Mouse (Mus musculus): ENCODE data around the gene Lonp2. TPM values are rescaled to one million over a fixed set of nuclear protein-coding genes. Genes with fewer than 3 reads are reported as not detected.

Lonp2 gene
- total RNA-seq, 1 experiment from 2014 or later: 59.2 TPM

- peak; percentile 92 for ATAC-seq (replicated peaks; ENCODE audit: low read depth, poor library complexity, severe bottlenecking)
These were observed 6.0 kb upstream of the Lonp2 start for GRCm38 (mm10) chr8:86617759-86618387.

GRCm38 (mm10) chr8:86623551-86623910 is 312 bp upstream of the Lonp2 start:
- no peak for ATAC-seq (replicated peaks; ENCODE audit: low read depth, poor library complexity, severe bottlenecking)

- ATAC-seq (replicated peaks; ENCODE audit: low read depth, poor library complexity, severe bottlenecking): no peak
These were observed 1.1 kb downstream of the Lonp2 start for GRCm38 (mm10) chr8:86624915-86625314.

GRCm38 (mm10) chr8:86630212-86630611 is 6.4 kb downstream of the Lonp2 start:
- ATAC-seq (replicated peaks; ENCODE audit: low read depth, poor library complexity, severe bottlenecking): peak; percentile 47; the same call in 1 of the 2 replicates

- peak; percentile 39; the same call in 1 of the 2 replicates for ATAC-seq (replicated peaks; ENCODE audit: low read depth, poor library complexity, severe bottlenecking)
These were observed 7.6 kb downstream of the Lonp2 start for GRCm38 (mm10) chr8:86631395-86631794.

- no peak for ATAC-seq (replicated peaks; ENCODE audit: low read depth, poor library complexity, severe bottlenecking)
These were observed 14.0 kb downstream of the Lonp2 start for GRCm38 (mm10) chr8:86637826-86638225.

- no peak for ATAC-seq (replicated peaks; ENCODE audit: low read depth, poor library complexity, severe bottlenecking)
These were observed 15.1 kb downstream of the Lonp2 start for GRCm38 (mm10) chr8:86638981-86639380.

GRCm38 (mm10) chr8:86642682-86643081 is 18.8 kb downstream of the Lonp2 start:
- no peak for ATAC-seq (replicated peaks; ENCODE audit: low read depth, poor library complexity, severe bottlenecking)

GRCm38 (mm10) chr8:86644661-86645060 is 20.8 kb downstream of the Lonp2 start:
- ATAC-seq (replicated peaks; ENCODE audit: low read depth, poor library complexity, severe bottlenecking): no peak

- ATAC-seq (replicated peaks; ENCODE audit: low read depth, poor library complexity, severe bottlenecking): no peak
These were observed 23.9 kb downstream of the Lonp2 start for GRCm38 (mm10) chr8:86647771-86648170.

GRCm38 (mm10) chr8:86651416-86651815 is 27.6 kb downstream of the Lonp2 start:
- no peak for ATAC-seq (replicated peaks; ENCODE audit: low read depth, poor library complexity, severe bottlenecking)

GRCm38 (mm10) chr8:86652546-86652945 is 28.7 kb downstream of the Lonp2 start:
- ATAC-seq (replicated peaks; ENCODE audit: low read depth, poor library complexity, severe bottlenecking): no peak

GRCm38 (mm10) chr8:86654578-86654977 is 30.7 kb downstream of the Lonp2 start:
- no peak for ATAC-seq (replicated peaks; ENCODE audit: low read depth, poor library complexity, severe bottlenecking)

- no peak for ATAC-seq (replicated peaks; ENCODE audit: low read depth, poor library complexity, severe bottlenecking)
These were observed 44.9 kb downstream of the Lonp2 start for GRCm38 (mm10) chr8:86668750-86669149.

GRCm38 (mm10) chr8:86669259-86669658 is 45.4 kb downstream of the Lonp2 start:
- ATAC-seq (replicated peaks; ENCODE audit: low read depth, poor library complexity, severe bottlenecking): no peak

- no peak for ATAC-seq (replicated peaks; ENCODE audit: low read depth, poor library complexity, severe bottlenecking)
These were observed 62.8 kb downstream of the Lonp2 start for GRCm38 (mm10) chr8:86686629-86687028.

GRCm38 (mm10) chr8:86692107-86692506 is 68.3 kb downstream of the Lonp2 start:
- ATAC-seq (replicated peaks; ENCODE audit: low read depth, poor library complexity, severe bottlenecking): no peak

GRCm38 (mm10) chr8:86694011-86694410 is 70.2 kb downstream of the Lonp2 start:
- no peak for ATAC-seq (replicated peaks; ENCODE audit: low read depth, poor library complexity, severe bottlenecking)

- no peak for ATAC-seq (replicated peaks; ENCODE audit: low read depth, poor library complexity, severe bottlenecking)
These were observed 71.9 kb downstream of the Lonp2 start for GRCm38 (mm10) chr8:86695703-86696102.

GRCm38 (mm10) chr8:86698811-86699421 is 75.1 kb downstream of the Lonp2 start:
- no peak for ATAC-seq (replicated peaks; ENCODE audit: low read depth, poor library complexity, severe bottlenecking)

GRCm38 (mm10) chr8:86699471-86699870 is 75.6 kb downstream of the Lonp2 start:
- ATAC-seq (replicated peaks; ENCODE audit: low read depth, poor library complexity, severe bottlenecking): peak; percentile 72

- 0 out of 2 replicates have a peak, but pooled peaks have one; percentile 20 for ATAC-seq (replicated peaks; ENCODE audit: low read depth, poor library complexity, severe bottlenecking)
These were observed 78.6 kb downstream of the Lonp2 start for GRCm38 (mm10) chr8:86702453-86702852.
